Mouse (Mus musculus): ENCODE measurements around the gene Nudt22. TPM values are rescaled to one million over a fixed set of nuclear protein-coding genes. Genes with fewer than 3 reads are reported as not detected.

Gene Nudt22
- polyA plus RNA-seq, 1 experiment from 2014 or later: 24.9 TPM

GRCm38 (mm10) chr19:6999360-7000063, 3.6 kb upstream of the Nudt22 start:
- ATAC-seq (no peak), DNase-seq (ENCODE audit: low spot score) (no peak)
- Histone ChIP-seq H3K27me3 (replicated peaks; ENCODE audit: insufficient read depth, low read length) (no peaks in the 10 kb centered on the region), H3K9me3 (ENCODE audit: low read length) (no peaks in the 10 kb centered on the region), H3K4me2 (replicated peaks; ENCODE audit: low read depth, low read length) (no peak overlapping the region), H3K27ac (ENCODE audit: low read length) (no peak overlapping the region), H3K9ac (replicated peaks; ENCODE audit: low read depth) (no peak overlapping the region), H3K4me3 (ENCODE audit: low read depth, low read length) (no peak overlapping the region), H3K4me1 (ENCODE audit: insufficient read depth, low read depth, low read length) (peaks cover 13% of the 10 kb centered on the region; the same call in 1 of the 2 replicates), H3K36me3 (ENCODE audit: insufficient read depth, low read length) (no peaks in the 10 kb centered on the region)
- 92% methylated on average over 19 of the region's 19 CpGs for WGBS
- no peak for TF ChIP-seq CTCF (IDR thresholded peaks at IDR 0.05)
- no peak for TF ChIP-seq EP300 (IDR thresholded peaks at IDR 0.05)

- no peak overlapping the region for H3K4me2 ChIP-seq (replicated peaks; ENCODE audit: low read depth, low read length)
- WGBS: 87% methylated on average over 9 of the region's 9 CpGs
- H3K9ac ChIP-seq (replicated peaks; ENCODE audit: low read depth): no peak overlapping the region
- ATAC-seq: no peak
- TF ChIP-seq CTCF (IDR thresholded peaks at IDR 0.05): no peak
- no peak for TF ChIP-seq EP300 (IDR thresholded peaks at IDR 0.05)
- H3K4me3 ChIP-seq (ENCODE audit: low read depth, low read length): no peak overlapping the region
- H3K27me3 ChIP-seq (replicated peaks; ENCODE audit: insufficient read depth, low read length): no peaks in the 10 kb centered on the region
- H3K9me3 ChIP-seq (ENCODE audit: low read length): no peaks in the 10 kb centered on the region
- peaks cover 16% of the 10 kb centered on the region; the same call in 1 of the 2 replicates for H3K4me1 ChIP-seq (ENCODE audit: insufficient read depth, low read depth, low read length)
- H3K36me3 ChIP-seq (ENCODE audit: insufficient read depth, low read length): no peaks in the 10 kb centered on the region
- no peak overlapping the region for H3K27ac ChIP-seq (ENCODE audit: low read length)
- no peak for DNase-seq (ENCODE audit: low spot score)
These were observed 1.9 kb upstream of the Nudt22 start for GRCm38 (mm10) chr19:6997721-6998290.

- Histone ChIP-seq H3K4me3 (ENCODE audit: low read depth, low read length) (peak overlapping the region; percentile 48), H3K36me3 (ENCODE audit: insufficient read depth, low read length) (no peaks in the 10 kb centered on the region), H3K4me2 (replicated peaks; ENCODE audit: low read depth, low read length) (peak overlapping the region; percentile 72), H3K9ac (replicated peaks; ENCODE audit: low read depth) (peak overlapping the region; percentile 48), H3K27me3 (replicated peaks; ENCODE audit: insufficient read depth, low read length) (no peaks in the 10 kb centered on the region), H3K27ac (ENCODE audit: low read length) (0 out of 2 replicates have a peak overlapping the region, but pooled peaks have one; percentile 47), H3K4me1 (ENCODE audit: insufficient read depth, low read depth, low read length) (peaks cover 21% of the 10 kb centered on the region; the same call in 1 of the 2 replicates), H3K9me3 (ENCODE audit: low read length) (no peaks in the 10 kb centered on the region)
- TF ChIP-seq EP300 (IDR thresholded peaks at IDR 0.05) (no peak), CTCF (IDR thresholded peaks at IDR 0.05) (no peak; the same call in 1 of the 2 replicates)
- no peak for ATAC-seq
- DNase-seq (ENCODE audit: low spot score): no peak
- WGBS: 45% methylated on average over 20 of the region's 21 CpGs
These were observed 494 bp downstream of the Nudt22 start for GRCm38 (mm10) chr19:6995255-6995991.

GRCm38 (mm10) chr19:6994489-6994888, 1.4 kb downstream of the Nudt22 start:
- no peak overlapping the region for H3K9ac ChIP-seq (replicated peaks; ENCODE audit: low read depth)
- no peaks in the 10 kb centered on the region for H3K36me3 ChIP-seq (ENCODE audit: insufficient read depth, low read length)
- ATAC-seq: no peak
- H3K27ac ChIP-seq (ENCODE audit: low read length): no peak overlapping the region
- H3K4me2 ChIP-seq (replicated peaks; ENCODE audit: low read depth, low read length): no peak overlapping the region
- TF ChIP-seq EP300 (IDR thresholded peaks at IDR 0.05) (no peak), CTCF (IDR thresholded peaks at IDR 0.05) (no peak)
- H3K4me1 ChIP-seq (ENCODE audit: insufficient read depth, low read depth, low read length): peaks cover 21% of the 10 kb centered on the region; the same call in 1 of the 2 replicates
- WGBS: 80% methylated on average over 8 of the region's 8 CpGs
- DNase-seq (ENCODE audit: low spot score): no peak
- H3K4me3 ChIP-seq (ENCODE audit: low read depth, low read length): no peak overlapping the region
- H3K9me3 ChIP-seq (ENCODE audit: low read length): no peaks in the 10 kb centered on the region
- no peaks in the 10 kb centered on the region for H3K27me3 ChIP-seq (replicated peaks; ENCODE audit: insufficient read depth, low read length)

- no peaks in the 10 kb centered on the region for H3K9me3 ChIP-seq (ENCODE audit: low read length)
- H3K4me1 ChIP-seq (ENCODE audit: insufficient read depth, low read depth, low read length): peaks cover 21% of the 10 kb centered on the region; the same call in 1 of the 2 replicates
- no peak for ATAC-seq
- TF ChIP-seq CTCF (IDR thresholded peaks at IDR 0.05): no peak
- TF ChIP-seq EP300 (IDR thresholded peaks at IDR 0.05): no peak
- no peaks in the 10 kb centered on the region for H3K36me3 ChIP-seq (ENCODE audit: insufficient read depth, low read length)
- H3K4me2 ChIP-seq (replicated peaks; ENCODE audit: low read depth, low read length): no peak overlapping the region
- H3K27me3 ChIP-seq (replicated peaks; ENCODE audit: insufficient read depth, low read length): no peaks in the 10 kb centered on the region
- 71% methylated on average over 8 of the region's 8 CpGs for WGBS
- DNase-seq (ENCODE audit: low spot score): no peak
- no peak overlapping the region for H3K4me3 ChIP-seq (ENCODE audit: low read depth, low read length)
- no peak overlapping the region for H3K27ac ChIP-seq (ENCODE audit: low read length)
- H3K9ac ChIP-seq (replicated peaks; ENCODE audit: low read depth): no peak overlapping the region
These were observed 1.9 kb downstream of the Nudt22 start for GRCm38 (mm10) chr19:6994002-6994401.
